14 mouse cellular contexts compared by ENCODE assay signal in the genomic region with DNA sequence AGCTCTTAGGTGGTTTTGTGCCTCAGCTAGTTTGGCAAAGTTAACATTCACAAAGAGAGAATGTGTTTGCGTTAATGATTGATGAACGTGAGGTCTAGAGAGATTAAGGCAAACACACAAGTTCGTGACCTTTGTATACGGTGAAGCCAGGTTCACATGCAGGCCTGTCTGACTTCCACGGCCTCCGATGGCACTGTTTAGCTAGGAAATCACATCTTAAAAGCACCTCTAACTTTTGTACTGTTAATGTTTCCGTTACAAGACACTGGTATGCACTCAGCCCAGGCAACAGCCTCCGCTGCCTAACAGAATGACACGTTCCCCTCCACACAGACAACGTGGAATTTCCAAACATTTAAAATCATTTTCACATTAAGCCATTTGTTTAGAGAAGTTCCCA.
A peak's percentile ranks its signal among the peaks of the same experiment; 100 is the strongest.
DNase-seq lines count a peak whose midpoint lies in the region; ATAC-seq and TF ChIP-seq lines count a peak whose summit lies in the region.
"Had no signal": no experiment of that assay in that cellular context is flagged by ENCODE, and none has a peak within 500 bp of the region (broad histone marks: within the 10 kb centered on the region; RNA-seq: fewer than 3 reads in every experiment).

No protein-coding gene starts in this region.

- no peaks in the 10 kb centered on the region for H3K27me3 ChIP-seq in intestine, embryonic 16.5 days (replicated peaks; ENCODE audit: control insufficient read depth, insufficient read depth, low read length)
- no peaks in the 10 kb centered on the region for H3K27me3 ChIP-seq in liver, adult 2 months (ENCODE audit: control insufficient read depth, insufficient read depth, low read length)
- no peaks in the 10 kb centered on the region for H3K27me3 ChIP-seq in stomach, embryonic 15.5 days (replicated peaks)
- H3K27me3 ChIP-seq in hindbrain, embryonic 12.5 days, result no peaks in the 10 kb centered on the region
- no peaks in the 10 kb centered on the region for H3K27me3 ChIP-seq in heart, adult 2 months (ENCODE audit: control insufficient read depth, insufficient read depth, low read length)
- no peaks in the 10 kb centered on the region for H3K27me3 ChIP-seq in hindbrain, postnatal 0 days (ENCODE audit: insufficient read depth, low read length)
- H3K27me3 ChIP-seq: heart, embryonic 15.5 days; limb, embryonic 12.5 days had no signal

- intact Hi-C loops in heart, adult 2 months (cut with DNase I), result no loop called here

- H3K27ac ChIP-seq in intestine, embryonic 16.5 days (ENCODE audit: low read length), result peak overlapping the region; percentile 40; the same call in 1 of the 2 replicates
- no peak overlapping the region for H3K27ac ChIP-seq in liver, adult 2 months (replicated peaks; ENCODE audit: insufficient read depth, low read depth, low read length)
- peak overlapping the region; percentile 54; the same call in 1 of the 2 replicates for H3K27ac ChIP-seq in stomach, embryonic 15.5 days
- no peak overlapping the region for H3K27ac ChIP-seq in hindbrain, embryonic 12.5 days
- H3K27ac ChIP-seq in heart, adult 2 months, result no peak overlapping the region
- H3K27ac ChIP-seq in hindbrain, postnatal 0 days, result no peak overlapping the region
- H3K27ac ChIP-seq: heart, embryonic 15.5 days; hindbrain, embryonic 14.5 days; limb, embryonic 12.5 days had no signal

- DNase-seq in kidney, adult 9 months, result peak; percentile 81
- DNase-seq in liver, adult 2 months (ENCODE audit: extremely low read depth, low read depth, low spot score), result peak; percentile 98
- no peak for DNase-seq in heart, adult 2 months
- no peak for DNase-seq in hindbrain, postnatal 0 days (ENCODE audit: low spot score)
- DNase-seq: adrenal gland, adult 8-10 months; cerebellum, postnatal 36 days; layer of hippocampus, postnatal 36 days; right cerebral cortex, postnatal 25 days had no signal

- H3K9me3 ChIP-seq in intestine, embryonic 16.5 days (ENCODE audit: control insufficient read depth, low read length), result no peaks in the 10 kb centered on the region
- H3K9me3 ChIP-seq in stomach, embryonic 15.5 days, result no peaks in the 10 kb centered on the region
- no peaks in the 10 kb centered on the region for H3K9me3 ChIP-seq in hindbrain, embryonic 12.5 days (replicated peaks)
- no peaks in the 10 kb centered on the region for H3K9me3 ChIP-seq in hindbrain, postnatal 0 days (ENCODE audit: low read length)
- H3K9me3 ChIP-seq: heart, embryonic 15.5 days; limb, embryonic 12.5 days had no signal

- peak overlapping the region; percentile 9; the same call in 1 of the 2 replicates for H3K4me3 ChIP-seq in intestine, embryonic 16.5 days (ENCODE audit: low read length)
- H3K4me3 ChIP-seq in liver, adult 2 months (ENCODE audit: insufficient read depth, low read depth, low read length), result no peak overlapping the region
- no peak overlapping the region for H3K4me3 ChIP-seq in stomach, embryonic 15.5 days (replicated peaks)
- H3K4me3 ChIP-seq in hindbrain, embryonic 12.5 days, result no peak overlapping the region
- H3K4me3 ChIP-seq in heart, adult 2 months, result no peak overlapping the region
- no peak overlapping the region for H3K4me3 ChIP-seq in hindbrain, postnatal 0 days (ENCODE audit: low read length)
- H3K4me3 ChIP-seq: heart, embryonic 15.5 days; limb, embryonic 12.5 days had no signal

- no peak for TF ChIP-seq CTCF in liver, adult 2 months (IDR thresholded peaks at IDR 0.05; ENCODE audit: low read depth, low read length)
- TF ChIP-seq CTCF in heart, adult 2 months (IDR thresholded peaks at IDR 0.05), result no peak
- no peak for TF ChIP-seq CTCF in hindbrain, postnatal 0 days (IDR thresholded peaks at IDR 0.05; ENCODE audit: low read depth)

- WGBS in intestine, embryonic 16.5 days, result 16% methylated on average over 10 of the region's 10 CpGs
- 16% methylated on average over 10 of the region's 10 CpGs for WGBS in liver, adult 2 months
- WGBS in stomach, embryonic 15.5 days, result 20% methylated on average over 10 of the region's 10 CpGs
- 67% methylated on average over 10 of the region's 10 CpGs for WGBS in hindbrain, embryonic 12.5 days
- 76% methylated on average over 10 of the region's 10 CpGs for WGBS in heart, adult 2 months
- WGBS in hindbrain, postnatal 0 days, result 81% methylated on average over 10 of the region's 10 CpGs

- H3K36me3 ChIP-seq in intestine, embryonic 16.5 days (ENCODE audit: control insufficient read depth, insufficient read depth, low read length), result no peaks in the 10 kb centered on the region
- no peaks in the 10 kb centered on the region for H3K36me3 ChIP-seq in liver, adult 2 months (ENCODE audit: control insufficient read depth, insufficient read depth, low read length)
- H3K36me3 ChIP-seq in stomach, embryonic 15.5 days, result no peaks in the 10 kb centered on the region
- no peaks in the 10 kb centered on the region for H3K36me3 ChIP-seq in hindbrain, embryonic 12.5 days
- H3K36me3 ChIP-seq in heart, adult 2 months (ENCODE audit: control insufficient read depth, insufficient read depth, low read length), result no peaks in the 10 kb centered on the region
- no peaks in the 10 kb centered on the region for H3K36me3 ChIP-seq in hindbrain, postnatal 0 days (ENCODE audit: insufficient read depth, low read length)
- H3K36me3 ChIP-seq: heart, embryonic 15.5 days; limb, embryonic 12.5 days had no signal

- no peak overlapping the region for H3K9ac ChIP-seq in intestine, embryonic 16.5 days (ENCODE audit: low read depth, low read length)
- H3K9ac ChIP-seq in liver, adult 2 months (ENCODE audit: low read depth, low read length), result no peak overlapping the region
- H3K9ac ChIP-seq in stomach, embryonic 15.5 days, result no peak overlapping the region
- H3K9ac ChIP-seq in hindbrain, embryonic 12.5 days, result no peak overlapping the region
- no peak overlapping the region for H3K9ac ChIP-seq in heart, adult 2 months (ENCODE audit: low read depth, low read length)
- H3K9ac ChIP-seq in hindbrain, postnatal 0 days (replicated peaks; ENCODE audit: low read length), result no peak overlapping the region
- H3K9ac ChIP-seq: heart, embryonic 15.5 days; hindbrain, embryonic 14.5 days; limb, embryonic 12.5 days had no signal

- no peak for TF ChIP-seq EP300 in heart, adult 2 months (IDR thresholded peaks at IDR 0.05; ENCODE audit: insufficient read depth, low read depth, low read length)

- peak overlapping the region; percentile 34 for H3K4me2 ChIP-seq in intestine, embryonic 16.5 days (ENCODE audit: low read depth, low read length)
- H3K4me2 ChIP-seq in stomach, embryonic 15.5 days, result peak overlapping the region; percentile 32
- H3K4me2 ChIP-seq in hindbrain, embryonic 12.5 days (replicated peaks), result no peak overlapping the region
- no peak overlapping the region for H3K4me2 ChIP-seq in hindbrain, postnatal 0 days (ENCODE audit: low read depth, low read length)
- H3K4me2 ChIP-seq: heart, embryonic 15.5 days; hindbrain, embryonic 14.5 days; limb, embryonic 12.5 days had no signal

- peak; percentile 76 for ATAC-seq in intestine, embryonic 16.5 days
- ATAC-seq in stomach, embryonic 15.5 days (ENCODE audit: insufficient read depth, low FRiP score, low read depth), result peak; percentile 70; the same call in 1 of the 2 replicates
- no peak for ATAC-seq in hindbrain, embryonic 12.5 days (ENCODE audit: low FRiP score)
- no peak for ATAC-seq in hindbrain, postnatal 0 days

- H3K79me2 ChIP-seq in liver, adult 2 months (ENCODE audit: control insufficient read depth, insufficient read depth, low read length), result no peaks in the 10 kb centered on the region
- H3K79me2 ChIP-seq in heart, adult 2 months (replicated peaks; ENCODE audit: control insufficient read depth, insufficient read depth, low read length), result no peaks in the 10 kb centered on the region

- TF ChIP-seq POLR2A in liver, adult 2 months (IDR thresholded peaks at IDR 0.05; ENCODE audit: extremely low read depth, insufficient read depth, low read length), result no peak
- no peak for TF ChIP-seq POLR2A in heart, adult 2 months (IDR thresholded peaks at IDR 0.05; ENCODE audit: insufficient read depth, low read depth, low read length)

- peaks cover 10% of the 10 kb centered on the region for H3K4me1 ChIP-seq in intestine, embryonic 16.5 days (ENCODE audit: control insufficient read depth, insufficient read depth, low read length)
- peaks cover 5% of the 10 kb centered on the region for H3K4me1 ChIP-seq in liver, adult 2 months (ENCODE audit: control insufficient read depth, insufficient read depth, low read length)
- H3K4me1 ChIP-seq in stomach, embryonic 15.5 days, result peaks cover 4% of the 10 kb centered on the region; the same call in 1 of the 2 replicates
- H3K4me1 ChIP-seq in hindbrain, embryonic 12.5 days, result no peaks in the 10 kb centered on the region
- no peaks in the 10 kb centered on the region for H3K4me1 ChIP-seq in heart, adult 2 months (ENCODE audit: control insufficient read depth, insufficient read depth, low read length)
- H3K4me1 ChIP-seq in hindbrain, postnatal 0 days (ENCODE audit: insufficient read depth, low read length), result no peaks in the 10 kb centered on the region
- H3K4me1 ChIP-seq: heart, embryonic 15.5 days; limb, embryonic 12.5 days had no signal

Comparison
In these comparisons a context has a peak if more than half of its experiments do, and no peak if none do; other contexts are left out.
1. ATAC-seq: peak in intestine, embryonic 16.5 days (single experiment) and stomach, embryonic 15.5 days (single experiment); none in hindbrain, embryonic 12.5 days (single experiment) and hindbrain, postnatal 0 days (single experiment).
2. H3K27ac ChIP-seq: peak in intestine, embryonic 16.5 days (single experiment) and stomach, embryonic 15.5 days (single experiment); none in liver, adult 2 months (single experiment), hindbrain, embryonic 12.5 days (single experiment), heart, adult 2 months (single experiment) and hindbrain, postnatal 0 days (single experiment).
3. H3K4me2 ChIP-seq: peak in intestine, embryonic 16.5 days (single experiment) and stomach, embryonic 15.5 days (single experiment); none in hindbrain, embryonic 12.5 days (single experiment) and hindbrain, postnatal 0 days (single experiment).
4. DNase-seq: peak in kidney, adult 9 months (single experiment) and liver, adult 2 months (single experiment); none in heart, adult 2 months (0 of 2) and hindbrain, postnatal 0 days (single experiment).